In genomic region chr4:109251605-109252004, GRCm38 (mm10) we compare ENCODE assay signal across 9 mouse cellular contexts. TPM values are rescaled to one million over a fixed set of nuclear protein-coding genes. Genes with fewer than 3 reads are reported as not detected.
DNase-seq lines count a peak whose midpoint lies in the region; ATAC-seq and TF ChIP-seq lines count a peak whose summit lies in the region.
"Had no signal": no experiment of that assay in that cellular context is flagged by ENCODE, and none has a peak within 500 bp of the region (broad histone marks: within the 10 kb centered on the region; RNA-seq: fewer than 3 reads in every experiment).

No protein-coding gene starts in this region.

- no peak overlapping the region for H3K27ac ChIP-seq in cerebellum, adult 2 months (ENCODE audit: insufficient read depth, low read length)
- H3K27ac ChIP-seq in midbrain, postnatal 0 days (ENCODE audit: low read depth, low read length), result no peak overlapping the region
- no peak overlapping the region for H3K27ac ChIP-seq in midbrain, embryonic 13.5 days
- H3K27ac ChIP-seq: hindbrain, embryonic 15.5 days had no signal

- no peak overlapping the region for H3K4me2 ChIP-seq in midbrain, postnatal 0 days (ENCODE audit: low read depth, low read length, poor library complexity, severe bottlenecking)
- H3K4me2 ChIP-seq in midbrain, embryonic 13.5 days (replicated peaks), result no peak overlapping the region
- H3K4me2 ChIP-seq: hindbrain, embryonic 15.5 days had no signal

- peak; percentile 52; the same call in 1 of the 2 replicates for TF ChIP-seq CTCF in cerebellum, adult 2 months (IDR thresholded peaks at IDR 0.05; ENCODE audit: borderline replicate concordance, insufficient read depth, low read depth, low read length)
- peak; percentile 61 for TF ChIP-seq CTCF in midbrain, postnatal 0 days (IDR thresholded peaks at IDR 0.05)

- 34% methylated on average over 3 of the region's 3 CpGs for WGBS in cerebellum, adult 2 months
- 42% methylated on average over 3 of the region's 3 CpGs for WGBS in midbrain, postnatal 0 days
- WGBS in midbrain, embryonic 13.5 days, result 47% methylated on average over 3 of the region's 3 CpGs

- H3K9me3 ChIP-seq in midbrain, postnatal 0 days (ENCODE audit: low read length), result no peaks in the 10 kb centered on the region
- no peaks in the 10 kb centered on the region for H3K9me3 ChIP-seq in midbrain, embryonic 13.5 days
- no peaks in the 10 kb centered on the region for H3K9me3 ChIP-seq in megakaryocyte, embryonic 14.5 days
- H3K9me3 ChIP-seq: hindbrain, embryonic 15.5 days had no signal

- no peak overlapping the region for H3K9ac ChIP-seq in midbrain, postnatal 0 days (replicated peaks; ENCODE audit: low read length, poor library complexity, severe bottlenecking)
- H3K9ac ChIP-seq in midbrain, embryonic 13.5 days (replicated peaks), result no peak overlapping the region
- H3K9ac ChIP-seq: hindbrain, embryonic 15.5 days had no signal

- H3K36me3 ChIP-seq in midbrain, postnatal 0 days (ENCODE audit: insufficient read depth, low read length), result no peaks in the 10 kb centered on the region
- no peaks in the 10 kb centered on the region for H3K36me3 ChIP-seq in midbrain, embryonic 13.5 days
- H3K36me3 ChIP-seq in megakaryocyte, embryonic 14.5 days (replicated peaks; ENCODE audit: low read length), result no peaks in the 10 kb centered on the region
- H3K36me3 ChIP-seq: hindbrain, embryonic 15.5 days had no signal

- TF ChIP-seq POLR2A in cerebellum, adult 2 months (IDR thresholded peaks at IDR 0.05; ENCODE audit: borderline replicate concordance, insufficient read depth, low read length), result no peak

- no peak for ATAC-seq in midbrain, postnatal 0 days (ENCODE audit: low FRiP score)
- ATAC-seq in midbrain, embryonic 13.5 days, result no peak
- peak; percentile 63; the same call in 1 of the 2 replicates for ATAC-seq in erythroblast, adult 5-6 weeks (replicated peaks; ENCODE audit: low FRiP score, poor library complexity, severe bottlenecking)

- H3K4me1 ChIP-seq in cerebellum, adult 2 months (ENCODE audit: control insufficient read depth, insufficient read depth, low read length), result no peaks in the 10 kb centered on the region
- no peaks in the 10 kb centered on the region for H3K4me1 ChIP-seq in midbrain, postnatal 0 days (ENCODE audit: insufficient read depth, low read length)
- no peaks in the 10 kb centered on the region for H3K4me1 ChIP-seq in midbrain, embryonic 13.5 days (replicated peaks)
- peaks cover 38% of the 10 kb centered on the region for H3K4me1 ChIP-seq in megakaryocyte, embryonic 14.5 days
- H3K4me1 ChIP-seq: hindbrain, embryonic 15.5 days had no signal

- DNase-seq in cerebellum, adult 2 months, result no peak
- no peak for DNase-seq in cerebellum, adult 9-10 months
- no peak for DNase-seq in midbrain, postnatal 0 days (ENCODE audit: low spot score)
- no peak for DNase-seq in Muller cell, postnatal 12 days (ENCODE audit: inconsistent ontology term)
- DNase-seq in urinary bladder, adult 2 months (ENCODE audit: low spot score), result no peak

- H3K4me3 ChIP-seq in cerebellum, adult 2 months (replicated peaks; ENCODE audit: insufficient read depth, low read depth, low read length), result no peak overlapping the region
- H3K4me3 ChIP-seq in midbrain, postnatal 0 days (ENCODE audit: low read depth, low read length), result no peak overlapping the region
- H3K4me3 ChIP-seq in midbrain, embryonic 13.5 days (replicated peaks), result no peak overlapping the region
- peak overlapping the region; percentile 67 for H3K4me3 ChIP-seq in megakaryocyte, embryonic 14.5 days (replicated peaks)
- H3K4me3 ChIP-seq: hindbrain, embryonic 15.5 days had no signal

- H3K27me3 ChIP-seq in cerebellum, adult 2 months (ENCODE audit: control insufficient read depth, insufficient read depth, low read length), result no peaks in the 10 kb centered on the region
- no peaks in the 10 kb centered on the region for H3K27me3 ChIP-seq in midbrain, postnatal 0 days (ENCODE audit: insufficient read depth, low read length)
- no peaks in the 10 kb centered on the region for H3K27me3 ChIP-seq in midbrain, embryonic 13.5 days
- peaks cover 6% of the 10 kb centered on the region for H3K27me3 ChIP-seq in megakaryocyte, embryonic 14.5 days (replicated peaks)
- H3K27me3 ChIP-seq: hindbrain, embryonic 15.5 days had no signal

RNA-seq across cellular contexts. Expression of gene Calr4, which starts 17.3 kb away (rescaled TPM):
- polyA plus RNA-seq in cerebellum, adult 2 months (2012; rRNA removed), result 1.3 and 1.8 TPM in 2 replicates
- total RNA-seq in midbrain, postnatal 0 days (2014; rRNA removed), result 0.57 and 0.77 TPM in 2 replicates
- 0.41 and 0.80 TPM in 2 replicates for polyA plus RNA-seq in midbrain, postnatal 0 days (2015; fragmentation: Nextera tagmentation; extraction: Ambion mirVana)
- polyA plus RNA-seq in midbrain, embryonic 13.5 days (2015; fragmentation: Nextera tagmentation; extraction: Ambion mirVana), result 0.61 and 0.69 TPM in 2 replicates
- total RNA-seq in erythroblast, adult 5-6 weeks (2015; ENCODE audit: low replicate concordance), result not detected in 2 replicates
- not detected in 2 replicates for total RNA-seq in erythroblast, adult 5-6 weeks (2017; ENCODE audit: low replicate concordance)
- polyA plus RNA-seq in megakaryocyte, embryonic 14.5 days (2012; ENCODE audit: insufficient read depth, low replicate concordance), result not detected in 2 replicates
- 0.04 and 0.18 TPM in 2 replicates for polyA plus RNA-seq in urinary bladder, adult 2 months (2012; rRNA removed)

RNA-seq across cellular contexts. Expression of gene Eps15, which starts 28.5 kb away (rescaled TPM):
- 131 and 135 TPM in 2 replicates for polyA plus RNA-seq in cerebellum, adult 2 months (2012; rRNA removed)
- 102 and 148 TPM in 2 replicates for total RNA-seq in midbrain, postnatal 0 days (2014; rRNA removed)
- polyA plus RNA-seq in midbrain, postnatal 0 days (2015; fragmentation: Nextera tagmentation; extraction: Ambion mirVana), result 57.6 and 58.7 TPM in 2 replicates
- 53.8 and 59.3 TPM in 2 replicates for polyA plus RNA-seq in midbrain, embryonic 13.5 days (2015; fragmentation: Nextera tagmentation; extraction: Ambion mirVana)
- 62.3 and 67.7 TPM in 2 replicates for total RNA-seq in erythroblast, adult 5-6 weeks (2015; ENCODE audit: low replicate concordance)
- total RNA-seq in erythroblast, adult 5-6 weeks (2017; ENCODE audit: low replicate concordance), result 53.4 and 81.4 TPM in 2 replicates
- 5.4 and 13.3 TPM in 2 replicates for polyA plus RNA-seq in megakaryocyte, embryonic 14.5 days (2012; ENCODE audit: insufficient read depth, low replicate concordance)
- 39.7 and 41.2 TPM in 2 replicates for polyA plus RNA-seq in urinary bladder, adult 2 months (2012; rRNA removed)

RNA-seq across cellular contexts. Expression of gene Osbpl9, which starts 49.5 kb away (rescaled TPM):
- 113 and 120 TPM in 2 replicates for polyA plus RNA-seq in cerebellum, adult 2 months (2012; rRNA removed)
- 70.5 and 74.9 TPM in 2 replicates for total RNA-seq in midbrain, postnatal 0 days (2014; rRNA removed)
- polyA plus RNA-seq in midbrain, postnatal 0 days (2015; fragmentation: Nextera tagmentation; extraction: Ambion mirVana), result 56.9 and 57.8 TPM in 2 replicates
- 80.0 and 83.8 TPM in 2 replicates for polyA plus RNA-seq in midbrain, embryonic 13.5 days (2015; fragmentation: Nextera tagmentation; extraction: Ambion mirVana)
- total RNA-seq in erythroblast, adult 5-6 weeks (2015; ENCODE audit: low replicate concordance), result 54.8 and 76.5 TPM in 2 replicates
- total RNA-seq in erythroblast, adult 5-6 weeks (2017; ENCODE audit: low replicate concordance), result 33.3 and 46.8 TPM in 2 replicates
- polyA plus RNA-seq in megakaryocyte, embryonic 14.5 days (2012; ENCODE audit: insufficient read depth, low replicate concordance), result 5.6 and 13.2 TPM in 2 replicates
- 95.4 and 97.5 TPM in 2 replicates for polyA plus RNA-seq in urinary bladder, adult 2 months (2012; rRNA removed)
